Mouse (Mus musculus): ENCODE data around the gene Myo6. TPM values are rescaled to one million over a fixed set of nuclear protein-coding genes. Genes with fewer than 3 reads are reported as not detected.

Gene Myo6
- polyA plus RNA-seq, 1 experiment from 2014 or later: 8.8 TPM

DNA sequence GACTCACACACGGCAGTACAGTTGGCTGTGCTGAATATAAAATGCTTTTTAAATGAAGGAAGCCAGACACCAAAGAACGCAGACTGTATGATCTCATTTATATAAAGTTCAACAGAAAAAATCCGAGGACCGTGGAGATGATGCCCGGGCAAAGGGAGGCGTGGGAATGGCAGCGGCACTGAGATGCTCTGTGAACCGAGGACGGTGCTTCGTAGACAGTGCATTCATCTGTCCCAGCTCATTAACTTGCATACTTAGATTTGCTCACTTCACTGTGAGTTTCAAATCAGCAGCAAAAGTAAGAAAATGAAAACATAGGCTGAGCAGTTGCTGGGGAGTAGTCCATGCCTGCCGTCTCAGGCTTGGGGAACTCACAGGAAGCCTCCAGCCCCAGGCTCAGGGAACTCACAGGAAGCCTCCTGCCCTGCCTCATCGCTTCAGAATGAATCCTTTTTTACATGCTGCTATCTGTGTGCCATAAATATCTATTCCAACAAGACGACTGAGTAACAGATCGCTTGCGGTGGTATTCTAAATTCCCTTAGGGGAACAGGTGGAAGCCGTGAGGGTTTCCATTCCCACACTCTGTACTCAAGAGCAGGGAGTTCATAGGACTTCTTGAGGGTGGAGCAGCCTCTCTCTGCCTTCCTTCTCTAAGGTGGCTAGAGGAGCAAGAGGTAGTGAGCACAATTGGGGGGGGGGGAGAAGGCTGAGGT, 52.1 kb downstream of the Myo6 start:
- Histone ChIP-seq H3K36me3 (no peaks in the 10 kb centered on the region), H3K4me1 (replicated peaks) (no peaks in the 10 kb centered on the region), H3K27ac (no peak overlapping the region), H3K9me3 (no peaks in the 10 kb centered on the region), H3K27me3 (ENCODE audit: insufficient read depth, poor library complexity, severe bottlenecking) (no peaks in the 10 kb centered on the region), H3K4me3 (no peak overlapping the region)
- WGBS: 83% methylated on average over 16 of the region's 16 CpGs
- no peak for DNase-seq (ENCODE audit: low spot score)

DNA sequence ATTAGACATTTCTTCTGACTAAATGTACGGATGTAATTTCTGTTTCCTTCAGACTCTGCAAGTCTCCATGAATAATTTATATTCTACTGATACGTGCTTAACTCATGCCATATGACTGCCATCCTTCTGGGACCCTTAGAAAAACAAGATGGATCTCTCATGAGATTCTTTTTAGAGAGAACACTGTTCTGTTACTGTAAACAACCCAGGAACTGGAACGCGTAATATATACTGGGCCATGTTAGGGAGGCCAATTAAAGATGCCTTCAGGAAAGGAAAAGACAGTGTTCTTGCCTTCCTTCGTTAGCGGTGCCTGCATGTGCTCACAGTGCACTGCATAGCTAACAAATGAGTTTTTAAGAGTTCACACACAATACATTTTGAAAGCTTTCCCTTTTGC, 53.9 kb downstream of the Myo6 start:
- no peaks in the 10 kb centered on the region for H3K27me3 ChIP-seq (ENCODE audit: insufficient read depth, poor library complexity, severe bottlenecking)
- H3K4me1 ChIP-seq (replicated peaks): no peaks in the 10 kb centered on the region
- H3K27ac ChIP-seq: no peak overlapping the region
- DNase-seq (ENCODE audit: low spot score): no peak
- H3K9me3 ChIP-seq: no peaks in the 10 kb centered on the region
- no peaks in the 10 kb centered on the region for H3K36me3 ChIP-seq
- 72% methylated on average over 6 of the region's 6 CpGs for WGBS
- H3K4me3 ChIP-seq: no peak overlapping the region

- 82% methylated on average over 11 of the region's 11 CpGs for WGBS
- H3K9me3 ChIP-seq: no peaks in the 10 kb centered on the region
- no peaks in the 10 kb centered on the region for H3K4me1 ChIP-seq (replicated peaks)
- H3K4me3 ChIP-seq: no peak overlapping the region
- no peaks in the 10 kb centered on the region for H3K36me3 ChIP-seq
- DNase-seq (ENCODE audit: low spot score): no peak
- H3K27me3 ChIP-seq (ENCODE audit: insufficient read depth, poor library complexity, severe bottlenecking): no peaks in the 10 kb centered on the region
- no peak overlapping the region for H3K27ac ChIP-seq
Observed at GRCm38 (mm10) chr9:80223989-80224635, 59.3 kb downstream of the Myo6 start.

DNA sequence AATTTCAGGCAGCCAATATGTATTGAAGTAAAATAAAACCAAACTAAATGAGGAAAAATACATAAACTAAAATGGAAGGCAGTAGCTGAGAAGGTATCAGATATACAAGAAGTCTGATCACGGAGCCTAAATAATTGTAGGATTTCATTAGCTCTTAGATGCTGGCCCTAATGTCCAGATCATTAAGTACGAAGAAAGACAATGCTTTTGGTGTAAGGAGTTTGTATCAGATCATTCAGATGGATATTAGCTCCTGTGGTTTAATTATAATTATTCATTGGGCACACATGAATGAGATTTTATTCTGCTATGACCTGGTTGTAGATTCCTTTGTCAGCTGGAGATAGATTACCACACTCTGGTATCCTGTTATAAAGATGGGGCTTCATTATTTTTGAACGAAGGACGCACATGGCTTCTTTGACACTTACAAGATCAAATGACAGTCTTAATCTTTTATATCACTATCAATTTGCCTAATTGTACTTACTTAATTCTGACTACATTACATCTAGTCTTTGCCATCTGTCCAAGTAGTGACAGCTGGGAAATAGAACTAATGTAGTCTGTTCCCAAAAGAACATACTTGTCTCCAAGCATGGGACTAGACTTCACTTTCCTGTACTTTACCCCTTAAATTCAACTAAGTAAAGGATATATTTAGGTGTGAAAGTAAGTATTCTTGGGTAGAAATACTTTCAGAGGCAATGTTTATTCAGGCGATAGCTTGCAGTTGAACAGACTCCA, 61.9 kb downstream of the Myo6 start:
- H3K27me3 ChIP-seq (ENCODE audit: insufficient read depth, poor library complexity, severe bottlenecking): no peaks in the 10 kb centered on the region
- H3K9me3 ChIP-seq: no peaks in the 10 kb centered on the region
- H3K27ac ChIP-seq: no peak overlapping the region
- no peaks in the 10 kb centered on the region for H3K4me1 ChIP-seq (replicated peaks)
- H3K36me3 ChIP-seq: no peaks in the 10 kb centered on the region
- DNase-seq (ENCODE audit: low spot score): no peak
- 76% methylated on average over 5 of the region's 5 CpGs for WGBS
- no peak overlapping the region for H3K4me3 ChIP-seq

GRCm38 (mm10) chr9:80233831-80234455, 69.1 kb downstream of the Myo6 start:
- Histone ChIP-seq H3K9me3 (no peaks in the 10 kb centered on the region), H3K36me3 (no peaks in the 10 kb centered on the region), H3K27me3 (ENCODE audit: insufficient read depth, poor library complexity, severe bottlenecking) (peaks cover 5% of the 10 kb centered on the region; the same call in 1 of the 2 replicates), H3K4me3 (no peak overlapping the region), H3K27ac (no peak overlapping the region), H3K4me1 (replicated peaks) (peaks cover 9% of the 10 kb centered on the region)
- DNase-seq (ENCODE audit: low spot score): peak; percentile 42
- WGBS: 32% methylated on average over 4 of the region's 4 CpGs

DNA sequence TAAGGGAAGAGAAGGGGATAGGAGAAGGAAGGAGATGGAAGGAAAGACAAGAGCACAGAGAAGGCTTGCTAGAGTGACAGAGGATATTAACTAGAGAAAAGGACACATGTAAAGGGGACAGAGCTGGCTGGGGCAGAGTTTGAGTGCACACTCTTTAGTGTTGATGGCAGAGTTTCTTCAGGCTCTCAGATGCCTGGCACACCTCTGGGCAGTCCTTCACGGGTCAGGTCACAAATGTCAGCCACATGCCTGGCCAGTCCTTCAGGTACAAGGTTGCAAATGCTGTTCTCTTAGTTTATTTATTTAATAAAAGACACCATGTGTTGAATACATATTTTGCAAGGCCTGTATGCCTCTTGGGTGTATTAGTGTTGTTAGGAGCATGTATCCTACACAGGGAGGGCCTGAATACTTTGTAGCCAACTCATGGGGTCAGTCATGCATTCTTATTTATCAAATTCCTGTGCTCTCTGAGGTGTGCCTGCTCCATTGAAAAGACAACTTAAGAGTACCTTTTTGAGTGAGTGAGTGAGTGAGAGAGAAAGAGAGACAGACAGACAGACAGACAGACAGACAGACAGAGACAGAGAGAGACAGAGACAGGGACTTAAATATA, 72.5 kb downstream of the Myo6 start:
- DNase-seq (ENCODE audit: low spot score): no peak
- WGBS: 89% methylated on average over 1 of the region's 1 CpGs
- Histone ChIP-seq H3K27me3 (ENCODE audit: insufficient read depth, poor library complexity, severe bottlenecking) (peaks cover 5% of the 10 kb centered on the region; the same call in 1 of the 2 replicates), H3K4me1 (replicated peaks) (peaks cover 9% of the 10 kb centered on the region), H3K36me3 (peaks cover 9% of the 10 kb centered on the region; the same call in 1 of the 2 replicates), H3K4me3 (no peak overlapping the region), H3K9me3 (peaks cover 16% of the 10 kb centered on the region), H3K27ac (no peak overlapping the region)

DNA sequence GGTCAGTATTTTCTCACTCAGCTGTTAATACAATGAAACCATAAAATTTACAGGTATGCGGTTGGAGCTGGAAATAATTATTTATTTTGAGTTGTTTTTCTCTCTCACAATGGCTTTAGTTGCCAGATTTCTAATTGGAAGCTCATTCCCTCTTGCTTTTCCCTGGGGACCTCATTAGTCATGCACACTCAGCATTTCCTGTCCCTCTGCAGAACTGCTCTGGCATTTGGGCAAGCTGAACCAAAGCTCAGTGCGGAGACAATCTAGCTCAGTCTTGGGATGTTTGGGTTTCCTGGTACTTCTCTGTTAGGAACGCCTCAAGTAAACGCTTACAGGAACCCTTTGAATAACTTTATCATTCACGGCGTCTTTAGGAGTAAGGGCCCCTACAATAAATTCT, 76.9 kb downstream of the Myo6 start:
- Histone ChIP-seq H3K36me3 (peaks cover 9% of the 10 kb centered on the region; the same call in 1 of the 2 replicates), H3K4me1 (replicated peaks) (no peaks in the 10 kb centered on the region), H3K4me3 (no peak overlapping the region), H3K9me3 (peaks cover 16% of the 10 kb centered on the region), H3K27ac (no peak overlapping the region), H3K27me3 (ENCODE audit: insufficient read depth, poor library complexity, severe bottlenecking) (0 out of 2 replicates have a peak, but pooled peaks cover 5% of the 10 kb centered on the region)
- WGBS: 78% methylated on average over 6 of the region's 6 CpGs
- no peak for DNase-seq (ENCODE audit: low spot score)

GRCm38 (mm10) chr9:80252146-80252545, 87.3 kb downstream of the Myo6 start:
- DNase-seq (ENCODE audit: low spot score): no peak
- Histone ChIP-seq H3K27me3 (ENCODE audit: insufficient read depth, poor library complexity, severe bottlenecking) (no peaks in the 10 kb centered on the region), H3K27ac (no peak overlapping the region), H3K9me3 (no peaks in the 10 kb centered on the region), H3K4me1 (replicated peaks) (no peaks in the 10 kb centered on the region), H3K36me3 (no peaks in the 10 kb centered on the region), H3K4me3 (no peak overlapping the region)
- WGBS: 92% methylated on average over 10 of the region's 10 CpGs

DNA sequence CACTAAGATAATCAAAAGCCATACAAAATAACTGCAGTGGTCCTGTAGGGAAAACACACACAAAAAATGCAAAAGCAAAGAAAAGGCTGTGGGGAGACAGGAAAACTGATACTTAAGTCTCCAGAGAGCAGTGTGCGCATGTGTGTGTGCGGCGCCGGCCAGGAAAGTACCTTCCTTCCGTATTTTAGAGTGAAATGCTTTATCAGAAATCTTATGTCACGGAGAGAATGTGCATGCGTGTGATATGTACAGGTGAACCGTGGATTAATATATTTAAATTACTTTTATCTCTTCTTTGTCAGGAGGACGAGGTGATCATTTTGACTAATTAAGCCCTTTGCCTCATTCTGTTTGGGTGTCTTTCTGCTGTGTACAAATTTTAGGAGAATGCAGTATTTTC, 88.4 kb downstream of the Myo6 start:
- Histone ChIP-seq H3K4me3 (no peak overlapping the region), H3K27me3 (ENCODE audit: insufficient read depth, poor library complexity, severe bottlenecking) (no peaks in the 10 kb centered on the region), H3K9me3 (no peaks in the 10 kb centered on the region), H3K27ac (no peak overlapping the region), H3K36me3 (no peaks in the 10 kb centered on the region), H3K4me1 (replicated peaks) (no peaks in the 10 kb centered on the region)
- no peak for DNase-seq (ENCODE audit: low spot score)
- WGBS: 93% methylated on average over 9 of the region's 9 CpGs

DNA sequence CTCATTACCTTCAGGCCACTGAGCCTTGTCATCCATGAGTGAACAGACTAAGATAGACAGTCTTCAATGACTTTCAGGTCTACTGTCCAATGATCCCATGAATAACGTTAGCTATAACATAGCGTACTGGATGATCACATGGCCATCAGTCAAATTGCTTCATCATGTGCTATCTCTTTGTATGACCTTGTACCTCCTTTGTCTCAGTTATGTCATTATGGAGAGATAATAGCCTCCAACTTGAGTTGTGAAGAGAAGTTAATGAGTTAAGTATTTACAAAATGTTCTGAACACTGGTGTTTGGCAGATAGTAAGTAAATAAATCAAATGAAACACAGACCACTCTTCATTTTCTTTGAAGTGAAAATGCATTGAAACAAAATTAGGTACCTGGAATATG, 91.7 kb downstream of the Myo6 start:
- Histone ChIP-seq H3K27ac (no peak overlapping the region), H3K36me3 (no peaks in the 10 kb centered on the region), H3K27me3 (ENCODE audit: insufficient read depth, poor library complexity, severe bottlenecking) (no peaks in the 10 kb centered on the region), H3K4me1 (replicated peaks) (no peaks in the 10 kb centered on the region), H3K9me3 (no peaks in the 10 kb centered on the region), H3K4me3 (no peak overlapping the region)
- no peak for DNase-seq (ENCODE audit: low spot score)
- 92% methylated on average over 2 of the region's 2 CpGs for WGBS

DNA sequence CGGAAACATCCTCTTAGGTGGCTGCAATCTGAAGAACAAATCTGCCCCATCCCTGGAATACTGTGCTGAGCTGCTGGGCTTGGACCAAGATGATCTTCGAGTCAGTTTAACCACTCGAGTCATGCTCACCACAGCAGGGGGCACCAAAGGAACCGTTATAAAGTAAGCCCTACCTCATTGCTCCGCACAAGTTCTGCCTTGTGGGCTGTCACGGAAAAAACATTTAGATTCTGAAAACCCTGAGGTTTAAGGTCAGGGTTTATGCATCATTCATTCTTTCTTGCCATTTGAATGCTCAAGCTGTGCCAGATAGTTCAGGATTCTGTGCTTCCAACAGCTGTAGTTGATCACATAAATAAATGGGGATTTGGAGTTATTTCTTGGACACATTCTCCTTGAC, 93.6 kb downstream of the Myo6 start:
- whole genome bisulfite sequencing: 70% methylated on average over 6 of the region's 6 CpGs
- H3K4me1 ChIP-seq (replicated peaks): peaks cover 5% of the 10 kb centered on the region; the same call in 1 of the 2 replicates
- no peak overlapping the region for H3K27ac ChIP-seq
- no peaks in the 10 kb centered on the region for H3K9me3 ChIP-seq
- H3K27me3 ChIP-seq (ENCODE audit: insufficient read depth, poor library complexity, severe bottlenecking): no peaks in the 10 kb centered on the region
- no peak overlapping the region for H3K4me3 ChIP-seq
- no peak for DNase-seq (ENCODE audit: low spot score)
- no peaks in the 10 kb centered on the region for H3K36me3 ChIP-seq

- H3K9me3 ChIP-seq: no peaks in the 10 kb centered on the region
- WGBS: 79% methylated on average over 3 of the region's 3 CpGs
- no peak overlapping the region for H3K27ac ChIP-seq
- no peaks in the 10 kb centered on the region for H3K36me3 ChIP-seq
- H3K4me1 ChIP-seq (replicated peaks): peaks cover 5% of the 10 kb centered on the region; the same call in 1 of the 2 replicates
- no peaks in the 10 kb centered on the region for H3K27me3 ChIP-seq (ENCODE audit: insufficient read depth, poor library complexity, severe bottlenecking)
- DNase-seq (ENCODE audit: low spot score): no peak
- H3K4me3 ChIP-seq: no peak overlapping the region
Observed at GRCm38 (mm10) chr9:80260905-80261304, 96.1 kb downstream of the Myo6 start.

Measured in hindbrain, embryonic 10.5 days (tissue).